In genomic region chr2:59434820-59435219, GRCm38 (mm10) we compare ENCODE assay signal across 35 mouse cellular contexts. TPM values are rescaled to one million over a fixed set of nuclear protein-coding genes. Genes with fewer than 3 reads are reported as not detected.
"Had no signal": no experiment of that assay in that cellular context is flagged by ENCODE, and none has a peak within 500 bp of the region (broad histone marks: within the 10 kb centered on the region; RNA-seq: fewer than 3 reads in every experiment).

No protein-coding gene starts in this region.

- DNase-seq: left cerebral cortex, postnatal 4 days; liver; liver, embryonic 13.5 days; liver, postnatal 0 days; lung, adult 18-20 months; lung, adult 2 months; lung, embryonic 14.5 days; lung, postnatal 10 days; lung, postnatal 14 days; lung, postnatal 36 days; lung, postnatal 4 days; midbrain, embryonic 14.5 days had no signal

- H3K27me3 ChIP-seq: limb, embryonic 12.5 days; limb, embryonic 13.5 days; limb, embryonic 15.5 days; liver, embryonic 12.5 days; liver, embryonic 13.5 days; liver, embryonic 15.5 days; lung, embryonic 15.5 days; megakaryocyte, embryonic 14.5 days; midbrain, embryonic 13.5 days; neural tube, embryonic 12.5 days had no signal

- H3K9me3 ChIP-seq: limb, embryonic 10.5 days; limb, embryonic 12.5 days; limb, embryonic 13.5 days; limb, embryonic 15.5 days; liver, embryonic 12.5 days; liver, embryonic 13.5 days; liver, embryonic 15.5 days; lung, embryonic 15.5 days; midbrain, embryonic 10.5 days; midbrain, embryonic 12.5 days; midbrain, embryonic 13.5 days; midbrain, embryonic 15.5 days; neural tube, embryonic 12.5 days had no signal

- ATAC-seq: liver, embryonic 12.5 days; liver, postnatal 0 days; lung, postnatal 0 days; midbrain, embryonic 13.5 days; midbrain, embryonic 15.5 days; midbrain, embryonic 16.5 days had no signal

- H3K4me2 ChIP-seq: limb, embryonic 12.5 days; limb, embryonic 13.5 days; limb, embryonic 15.5 days; liver, embryonic 11.5 days; liver, embryonic 12.5 days; liver, embryonic 13.5 days; liver, embryonic 15.5 days; lung, embryonic 14.5 days; lung, embryonic 15.5 days; midbrain, embryonic 11.5 days; midbrain, embryonic 12.5 days; midbrain, embryonic 13.5 days; midbrain, embryonic 15.5 days; neural tube, embryonic 12.5 days had no signal

- H3K9ac ChIP-seq: limb, embryonic 12.5 days; limb, embryonic 13.5 days; limb, embryonic 15.5 days; liver, embryonic 12.5 days; liver, embryonic 13.5 days; liver, embryonic 14.5 days; liver, embryonic 15.5 days; liver, postnatal 0 days; lung, embryonic 14.5 days; lung, embryonic 15.5 days; midbrain, embryonic 12.5 days; midbrain, embryonic 13.5 days; midbrain, embryonic 15.5 days; neural tube, embryonic 12.5 days had no signal

- H3K4me3 ChIP-seq: limb, embryonic 10.5 days; limb, embryonic 12.5 days; limb, embryonic 13.5 days; limb, embryonic 15.5 days; liver, embryonic 12.5 days; liver, embryonic 13.5 days; liver, embryonic 15.5 days; lung, embryonic 15.5 days; megakaryocyte, embryonic 14.5 days; midbrain, embryonic 10.5 days; midbrain, embryonic 12.5 days; midbrain, embryonic 13.5 days; midbrain, embryonic 15.5 days; myocyte; neural tube, embryonic 12.5 days had no signal

- H3K27ac ChIP-seq: limb, embryonic 10.5 days; limb, embryonic 12.5 days; limb, embryonic 13.5 days; limb, embryonic 15.5 days; liver, embryonic 12.5 days; liver, embryonic 13.5 days; liver, embryonic 14.5 days; liver, embryonic 15.5 days; lung, embryonic 15.5 days; macrophage; midbrain, embryonic 10.5 days; midbrain, embryonic 12.5 days; midbrain, embryonic 13.5 days; midbrain, embryonic 15.5 days; neural tube, embryonic 12.5 days had no signal

- H3K36me3 ChIP-seq: limb, embryonic 10.5 days; limb, embryonic 12.5 days; limb, embryonic 13.5 days; limb, embryonic 15.5 days; liver, embryonic 12.5 days; liver, embryonic 13.5 days; liver, embryonic 15.5 days; lung, embryonic 15.5 days; midbrain, embryonic 10.5 days; midbrain, embryonic 12.5 days; midbrain, embryonic 13.5 days; midbrain, embryonic 15.5 days; neural tube, embryonic 12.5 days had no signal

- H3K4me1 ChIP-seq: liver, embryonic 13.5 days; midbrain, embryonic 10.5 days; midbrain, embryonic 12.5 days; neural tube, embryonic 12.5 days had no signal

RNA-seq across cellular contexts. Expression of gene Dapl1, which starts 49.6 kb away (rescaled TPM):
- polyA plus RNA-seq: liver, adult 2 months; liver, embryonic 12.5 days; liver, embryonic 14.5 days; liver, embryonic 15.5 days; liver, embryonic 16.5 days; liver, postnatal 0 days; macrophage; myocyte; neural tube, embryonic 11.5 days; neural tube, embryonic 12.5 days had no signal
